Mouse (Mus musculus) ES-Bruce4 (cell line): ENCODE data around the gene 5730522E02Rik.

Experiments used
- CTCF ChIP-seq: IDR thresholded peaks from one replicate; pipeline ENCODE4 v1.8.1; 2011; ENCODE audit warnings: low read depth, low read length
- EP300 ChIP-seq: IDR thresholded peaks from 2 replicates; pipeline ENCODE4 v1.6.1; 2011; ENCODE audit warnings: low read depth, low read length; ENCODE audit not compliant: insufficient read depth
- POLR2A ChIP-seq: IDR thresholded peaks from one replicate; pipeline ENCODE4 v1.8.1; 2011; ENCODE audit warnings: low read length; ENCODE audit not compliant: insufficient read depth

- no peak for TF ChIP-seq CTCF
- TF ChIP-seq EP300, result no peak
- no peak for TF ChIP-seq POLR2A
Observed at GRCm38 (mm10) chr11:25872317-25872716, 338.2 kb downstream of the 5730522E02Rik start.
